Mouse (Mus musculus) right cerebral cortex, postnatal 14 days (tissue): Measurements from ENCODE around the gene Lama1.

Source experiments
- DNase-seq: peaks from one replicate; pipeline ENCODE4 v3.0.0; 2022

The Lama1 gene

GRCm38 (mm10) chr17:67861080-67861630 is 164.1 kb downstream of the Lama1 start:
- DNase-seq: no peak

DNA sequence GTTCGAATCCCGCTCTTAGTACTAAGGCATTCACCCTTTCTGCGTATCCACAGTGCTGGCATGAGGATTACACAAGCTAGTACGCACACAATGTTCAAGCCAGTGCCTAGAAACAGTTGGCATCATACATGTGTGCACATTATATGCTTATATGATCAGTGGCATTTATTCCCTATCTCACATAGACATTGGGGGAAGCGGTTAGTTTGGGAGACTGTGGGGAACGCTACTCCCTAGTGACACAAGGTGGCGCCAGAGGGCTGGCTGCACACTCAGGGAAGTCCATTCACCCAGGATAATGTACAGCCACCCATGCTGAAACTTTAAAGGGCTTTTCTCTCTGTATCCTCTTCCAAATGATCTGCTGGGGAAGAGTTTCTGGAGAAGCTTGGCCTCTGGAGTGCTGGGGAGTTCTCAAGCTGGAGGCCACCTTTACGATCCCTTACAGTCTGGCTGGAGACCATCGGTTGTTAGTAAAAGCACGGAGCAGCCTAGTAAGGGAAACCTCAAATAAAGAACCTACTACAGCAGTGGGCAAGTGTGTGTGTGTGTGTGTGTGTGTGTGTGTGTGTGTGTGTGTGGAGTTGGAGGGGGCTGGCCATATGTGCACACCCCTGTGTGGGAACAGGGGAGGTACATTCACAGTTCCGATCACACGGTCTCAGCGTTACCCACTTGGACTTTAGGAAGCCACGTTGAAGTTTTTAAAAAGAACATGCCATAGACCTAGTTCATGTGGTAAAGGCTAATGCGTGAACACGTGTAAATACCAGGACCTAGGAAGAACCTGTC is 164.9 kb downstream of the Lama1 start:
- peak; percentile 65 for DNase-seq

GRCm38 (mm10) chr17:67864363-67864762 is 167.3 kb downstream of the Lama1 start:
- no peak for DNase-seq

DNA sequence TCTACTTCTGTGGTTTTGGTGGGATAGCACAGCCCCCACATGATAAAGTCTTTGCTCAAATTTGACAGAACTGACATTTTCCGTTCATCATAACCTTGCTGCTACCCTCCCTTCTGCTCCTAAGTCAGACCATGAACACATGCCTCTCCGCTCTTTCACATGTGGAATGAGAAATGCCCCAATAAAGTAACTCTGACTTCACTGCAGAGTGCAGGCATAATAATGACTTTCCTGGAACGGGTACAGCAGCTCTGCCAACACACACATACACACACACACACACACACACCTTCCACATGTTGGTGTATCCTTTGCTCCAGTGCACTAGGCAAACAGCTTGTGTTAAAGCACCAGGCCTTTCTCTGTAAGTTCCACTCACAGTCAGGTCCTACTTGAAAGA is 167.9 kb downstream of the Lama1 start:
- DNase-seq: no peak

DNA sequence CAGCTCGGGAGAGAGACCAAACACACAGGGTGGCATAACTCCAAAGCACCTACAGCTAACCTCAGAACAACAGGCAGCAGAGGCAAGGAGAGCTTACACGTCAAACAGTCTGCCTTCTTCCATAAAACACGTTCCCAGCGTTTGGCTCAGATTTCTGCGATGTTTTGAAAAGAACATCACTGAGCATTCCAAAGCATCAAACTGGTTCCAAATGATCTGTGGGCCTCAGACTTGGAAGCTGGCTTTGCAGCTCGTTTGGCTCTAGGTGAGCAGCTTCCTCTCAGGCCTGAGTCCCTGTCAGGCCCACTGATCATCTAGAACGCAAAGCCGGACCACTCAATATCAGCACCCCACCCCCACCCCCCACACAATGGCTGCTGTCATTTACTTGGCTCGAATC is 169.0 kb downstream of the Lama1 start:
- DNase-seq: no peak

- no peak for DNase-seq
Observed at GRCm38 (mm10) chr17:67866541-67867241, 169.6 kb downstream of the Lama1 start.

DNA sequence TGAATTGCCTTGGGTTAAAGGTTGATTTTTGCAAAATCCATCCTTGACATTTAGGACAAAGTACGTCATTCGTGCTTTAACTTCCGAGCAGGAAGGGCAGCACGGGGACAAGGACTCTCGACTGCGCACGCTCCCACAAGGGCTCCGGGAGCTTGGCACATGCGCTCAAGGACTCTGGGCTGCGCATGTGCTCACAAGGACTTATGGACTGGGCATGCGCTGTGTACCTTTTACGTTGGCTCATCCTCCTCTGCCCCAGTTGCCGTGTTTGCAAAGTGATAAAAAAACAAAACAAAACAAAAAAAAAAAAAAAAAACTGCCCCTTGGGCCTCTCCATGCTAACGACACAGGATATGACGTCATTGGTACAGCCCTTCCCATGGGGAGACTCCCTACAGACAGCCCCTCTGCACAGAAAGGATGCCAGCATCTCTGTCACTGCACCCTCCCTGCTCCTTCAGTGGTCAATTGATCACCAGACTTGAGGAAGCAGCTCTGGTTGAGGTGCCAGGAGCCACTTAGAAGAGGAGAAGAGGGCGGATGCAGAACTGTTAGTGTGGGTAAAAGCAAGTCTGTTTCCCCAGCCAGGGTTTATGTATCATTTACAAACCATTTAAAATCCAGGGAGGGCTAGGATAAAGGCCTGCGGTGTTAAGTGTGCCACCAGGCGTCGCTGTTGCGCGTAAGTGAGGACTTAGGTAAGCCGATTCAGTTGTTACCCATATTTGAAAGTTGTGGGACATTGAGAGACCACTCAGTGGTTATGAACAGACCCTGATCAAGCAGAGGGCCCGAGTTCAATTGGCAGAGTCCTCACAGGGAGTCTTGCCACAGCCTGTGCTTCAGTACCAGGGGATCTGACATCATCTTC is 172.9 kb downstream of the Lama1 start:
- DNase-seq: peak; percentile 90
